Mouse (Mus musculus) G1E (cell line): ENCODE measurements around the gene Gm20219.

Source experiments
- CTCF ChIP-seq: IDR thresholded peaks from 2 replicates; pipeline ENCODE4 v1.5.1; 2012; ENCODE audit warnings: low read depth, low read length, inconsistent platforms, mixed read lengths
- GATA1 ChIP-seq: IDR thresholded peaks from 2 replicates; pipeline ENCODE4 v1.6.1; 2012; ENCODE audit warnings: borderline replicate concordance, low read length, inconsistent platforms, mixed read lengths
- GATA2 ChIP-seq: IDR thresholded peaks from 2 replicates; pipeline ENCODE4 v1.6.1; 2012; ENCODE audit warnings: low read depth, low read length, inconsistent platforms, borderline replicate concordance
- POLR2AphosphoS5 ChIP-seq: IDR thresholded peaks from 2 replicates; pipeline ENCODE4 v1.6.1; 2012; ENCODE audit warnings: low read depth, low read length, inconsistent platforms; ENCODE audit not compliant: insufficient replicate concordance
- TAL1 ChIP-seq: conservative IDR thresholded peaks from 2 replicates; pipeline ENCODE4 v1.6.1; 2012; ENCODE audit warnings: low read depth, low read length, inconsistent platforms, mixed read lengths

DNA sequence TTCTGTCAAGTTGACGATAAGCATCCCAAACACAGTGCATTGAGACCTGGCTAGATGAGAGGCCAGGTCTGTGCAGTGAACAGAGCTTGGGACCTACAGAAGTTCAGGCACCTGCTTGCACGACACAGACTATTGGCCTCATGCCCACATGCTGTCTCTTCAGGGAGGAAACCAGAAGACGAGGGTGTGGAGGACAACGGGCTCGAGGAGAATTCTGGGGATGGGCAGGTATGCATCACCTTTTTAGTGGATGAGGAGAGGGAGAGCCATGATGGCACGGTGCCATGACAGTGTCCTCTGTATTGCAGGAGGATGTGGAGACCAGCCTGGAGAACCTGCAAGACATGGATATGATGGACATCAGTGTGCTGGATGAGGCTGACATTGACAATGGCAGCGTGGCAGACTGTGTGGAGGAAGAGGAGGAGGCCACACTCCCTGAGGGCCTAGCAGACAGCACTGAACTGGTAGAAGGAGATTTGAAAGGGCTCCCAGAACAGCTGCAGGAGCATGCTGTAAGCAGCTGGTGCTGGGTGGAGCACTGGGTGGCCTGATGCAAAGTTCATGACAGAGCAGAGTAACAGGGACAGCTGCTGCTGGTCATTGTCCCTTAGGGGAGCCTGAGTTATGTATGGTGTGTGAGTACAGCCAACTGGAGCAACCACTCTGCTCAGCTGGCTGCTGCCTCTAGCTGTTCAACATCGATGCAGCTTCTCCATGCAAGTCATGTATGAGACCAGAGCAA lies 39.5 kb upstream of the Gm20219 start:
- TF ChIP-seq GATA2 (no peak), CTCF (no peak), GATA1 (no peak), TAL1 (no peak), POLR2AphosphoS5 (no peak)
